Mouse (Mus musculus): ENCODE results near the gene Ndufaf7.

DNA sequence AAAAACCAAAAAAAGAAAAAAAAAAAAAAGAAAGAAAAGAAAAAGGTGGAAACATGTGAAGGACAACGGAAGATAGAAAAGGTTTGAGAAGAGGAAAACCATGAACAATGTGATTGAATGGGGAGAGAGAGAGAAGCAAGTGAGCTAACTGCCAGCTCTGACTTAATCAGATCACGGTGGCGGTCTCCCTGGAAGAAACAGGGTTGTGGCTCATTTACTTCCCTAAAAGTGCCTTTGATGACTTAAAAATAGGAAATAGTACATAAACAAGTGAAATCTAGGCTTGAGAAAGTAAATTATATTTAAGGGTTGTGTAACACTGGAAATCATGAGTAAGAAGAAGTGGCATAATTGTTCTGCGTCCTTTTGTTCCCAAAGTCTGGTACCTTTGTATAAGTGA lies 2.0 kb downstream of the Ndufaf7 start:
- TF ChIP-seq CTCF (IDR thresholded peaks at IDR 0.05; ENCODE audit: extremely low read depth, insufficient read depth, low read length) (no peak), POLR2A (IDR thresholded peaks at IDR 0.05; ENCODE audit: extremely low read depth, insufficient read depth, low read length) (no peak)
